Mouse (Mus musculus): Measurements from ENCODE around the gene Sox6. TPM values are rescaled to one million over a fixed set of nuclear protein-coding genes. Genes with fewer than 3 reads are reported as not detected.
"Not testable (repeated sequence)": the region's sequence is repeated elsewhere in the genome, so short reads cannot be mapped to it uniquely, and the experiment has no call there.

The Sox6 gene
- polyA plus RNA-seq (2014; fragmentation: Nextera tagmentation; extraction: Ambion mirVana): 36.8 and 39.1 TPM in 2 replicates

DNA sequence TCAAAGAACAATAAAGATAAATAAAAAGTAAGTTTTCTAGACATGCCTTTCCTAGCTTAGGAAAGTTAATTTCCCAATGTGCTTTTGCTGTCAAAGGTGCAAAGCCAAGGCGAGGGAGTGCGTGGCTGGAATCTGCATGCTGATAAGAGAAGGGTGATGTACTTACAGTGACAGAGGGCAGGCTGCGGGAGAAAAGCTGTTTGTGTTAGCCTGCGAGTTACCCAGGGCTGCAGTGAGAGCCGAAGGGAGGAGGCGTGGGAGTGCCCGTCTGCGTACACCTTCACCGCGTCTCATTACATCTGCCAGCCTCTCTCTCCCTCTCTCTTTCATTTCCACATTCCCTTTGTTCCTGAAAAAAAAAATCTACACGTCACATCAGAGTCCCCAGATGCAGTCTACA is at the start of gene Sox6:
Sox6 (minus strand) TSS at position 286 of the 400 bp plus-strand sequence.
- H3K4me2 ChIP-seq (ENCODE audit: low read length): peak within 1 kb of the TSS; percentile 71
- no peak within 1 kb of the TSS for H3K27ac ChIP-seq (replicated peaks in 1 of 2; ENCODE audit: control insufficient read depth in 1 of 2, insufficient read depth in 1 of 2, low read depth in 2 of 2, low read length in 2 of 2)
- H3K36me3 ChIP-seq (ENCODE audit: control insufficient read depth, insufficient read depth, low read length): no peaks in the 10 kb centered on the region
- peak within 1 kb of the TSS; percentile 51 for H3K9ac ChIP-seq (ENCODE audit: low read length)
- H3K27me3 ChIP-seq (ENCODE audit: control insufficient read depth, insufficient read depth, low read length): peaks cover 15% of the 10 kb centered on the region
- H3K4me3 ChIP-seq (ENCODE audit: control insufficient read depth in 1 of 2, insufficient read depth in 1 of 2, low read depth in 1 of 2, low read length in 2 of 2): peak within 1 kb of the TSS; percentile 45 to 59
- no peak for ATAC-seq (ENCODE audit: insufficient number of reproducible peaks, insufficient read depth, low FRiP score, low read depth)
- 3% methylated on average over 11 of the region's 11 CpGs for WGBS
- peaks cover 2 to 11% of the 10 kb centered on the region in 2 experiments for H3K4me1 ChIP-seq (ENCODE audit: control insufficient read depth in 2 of 2, insufficient read depth in 2 of 2, low read length in 2 of 2)
- H3K9me3 ChIP-seq (ENCODE audit: control insufficient read depth, low read length): no peaks in the 10 kb centered on the region

DNA sequence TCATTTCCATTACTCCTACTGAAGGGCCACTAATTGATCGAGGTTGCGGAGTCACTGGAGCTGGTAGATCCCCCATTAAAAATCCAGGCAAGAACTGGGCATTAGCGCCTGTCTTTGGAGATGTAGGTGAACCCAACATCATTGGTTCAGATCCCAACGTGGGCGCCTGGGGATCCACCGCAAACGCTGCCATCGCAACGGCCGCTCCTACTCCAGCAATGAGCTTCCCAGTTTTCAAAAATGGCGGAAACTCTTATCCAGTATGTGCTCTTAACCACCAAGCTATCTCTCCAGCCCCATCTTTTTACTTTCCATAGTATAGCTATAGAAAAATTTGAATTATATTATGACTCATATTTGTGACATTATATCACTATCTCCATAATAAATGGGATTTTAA is 45.8 kb upstream of the Sox6 start, which contains the start of gene Gm4353:
Gm4353 (minus strand) TSS at position 270 of the 400 bp plus-strand sequence.
- H3K4me1 ChIP-seq (ENCODE audit: control insufficient read depth in 2 of 2, insufficient read depth in 2 of 2, low read length in 2 of 2); H3K27ac ChIP-seq (replicated peaks in 1 of 2; ENCODE audit: control insufficient read depth in 1 of 2, insufficient read depth in 1 of 2, low read depth in 2 of 2, low read length in 2 of 2); ATAC-seq (ENCODE audit: insufficient number of reproducible peaks, insufficient read depth, low FRiP score, low read depth); H3K4me2 ChIP-seq (ENCODE audit: low read length); H3K36me3 ChIP-seq (ENCODE audit: control insufficient read depth, insufficient read depth, low read length); H3K9me3 ChIP-seq (ENCODE audit: control insufficient read depth, low read length); H3K27me3 ChIP-seq (ENCODE audit: control insufficient read depth, insufficient read depth, low read length); H3K4me3 ChIP-seq (ENCODE audit: control insufficient read depth in 1 of 2, insufficient read depth in 1 of 2, low read depth in 1 of 2, low read length in 2 of 2); H3K9ac ChIP-seq (ENCODE audit: low read length): not testable (repeated sequence)
- 94% methylated on average over 11 of the region's 11 CpGs for WGBS

DNA sequence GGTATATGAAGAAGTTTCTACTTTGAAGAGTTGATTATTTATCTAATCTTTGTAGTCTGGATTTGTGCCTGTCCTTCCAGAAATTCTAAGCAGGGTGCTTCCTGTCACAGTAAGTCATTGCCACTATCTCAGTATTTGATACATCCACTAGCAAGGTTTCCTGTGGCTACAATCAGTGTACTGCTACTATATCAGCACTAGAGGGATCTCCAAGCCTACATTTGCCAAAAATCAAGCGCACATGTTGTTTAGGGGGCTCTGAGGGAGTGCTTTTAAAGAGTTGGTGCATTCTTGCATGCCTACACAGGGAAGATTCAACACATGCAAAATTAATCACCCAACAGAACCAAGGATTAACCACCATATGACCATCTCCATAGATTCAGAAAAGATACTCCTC is 22.1 kb upstream of the Sox6 start:
- H3K4me3 ChIP-seq (ENCODE audit: control insufficient read depth in 1 of 2, insufficient read depth in 1 of 2, low read depth in 1 of 2, low read length in 2 of 2): no peak overlapping the region
- H3K27ac ChIP-seq (replicated peaks in 1 of 2; ENCODE audit: control insufficient read depth in 1 of 2, insufficient read depth in 1 of 2, low read depth in 2 of 2, low read length in 2 of 2): no peak overlapping the region
- no peaks in the 10 kb centered on the region for H3K9me3 ChIP-seq (ENCODE audit: control insufficient read depth, low read length)
- no peaks in the 10 kb centered on the region for H3K27me3 ChIP-seq (ENCODE audit: control insufficient read depth, insufficient read depth, low read length)
- no peak for ATAC-seq (ENCODE audit: insufficient number of reproducible peaks, insufficient read depth, low FRiP score, low read depth)
- H3K4me2 ChIP-seq (ENCODE audit: low read length): no peak overlapping the region
- no peak overlapping the region for H3K9ac ChIP-seq (ENCODE audit: low read length)
- H3K4me1 ChIP-seq (ENCODE audit: control insufficient read depth in 2 of 2, insufficient read depth in 2 of 2, low read length in 2 of 2): no peaks in the 10 kb centered on the region
- WGBS: 23% methylated on average over 1 of the region's 1 CpGs
- H3K36me3 ChIP-seq (ENCODE audit: control insufficient read depth, insufficient read depth, low read length): no peaks in the 10 kb centered on the region

DNA sequence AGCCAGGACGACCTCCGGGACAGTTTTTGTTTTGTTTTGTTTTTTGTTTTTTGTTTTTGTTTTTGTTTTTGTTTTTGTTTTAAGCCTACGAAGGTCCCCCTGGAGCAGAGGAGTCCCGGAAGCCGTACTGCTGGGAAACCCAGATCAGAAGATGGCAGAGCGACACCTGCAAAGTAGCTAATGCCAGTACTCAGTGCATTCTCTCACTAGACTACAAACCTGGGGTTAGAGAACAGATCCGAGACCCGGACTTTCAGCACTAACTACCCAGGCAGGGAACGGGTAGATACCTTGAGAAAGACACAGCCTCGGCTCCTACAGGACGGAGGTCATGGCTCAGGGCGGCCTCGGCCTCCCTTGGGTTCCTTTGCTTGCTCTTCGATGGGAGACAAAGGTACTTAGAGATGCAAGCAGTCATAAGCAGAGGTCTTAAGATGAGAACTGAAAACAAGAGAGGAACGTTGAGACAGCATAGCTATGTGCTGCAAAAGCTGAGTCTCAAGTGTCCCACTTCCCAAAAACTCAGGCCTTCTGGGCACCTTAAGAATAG is 1.9 kb upstream of the Sox6 start:
- Histone ChIP-seq H3K4me1 (ENCODE audit: control insufficient read depth in 2 of 2, insufficient read depth in 2 of 2, low read length in 2 of 2) (peaks cover 2 to 11% of the 10 kb centered on the region in 2 experiments), H3K9me3 (ENCODE audit: control insufficient read depth, low read length) (no peaks in the 10 kb centered on the region), H3K36me3 (ENCODE audit: control insufficient read depth, insufficient read depth, low read length) (no peaks in the 10 kb centered on the region), H3K9ac (ENCODE audit: low read length) (no peak overlapping the region), H3K27ac (replicated peaks in 1 of 2; ENCODE audit: control insufficient read depth in 1 of 2, insufficient read depth in 1 of 2, low read depth in 2 of 2, low read length in 2 of 2) (no peak overlapping the region), H3K4me3 (ENCODE audit: control insufficient read depth in 1 of 2, insufficient read depth in 1 of 2, low read depth in 1 of 2, low read length in 2 of 2) (peak overlapping the region in 1 of 2 experiments; percentile 45; a peak in 1 of 4 replicates), H3K4me2 (ENCODE audit: low read length) (peak overlapping the region; percentile 71), H3K27me3 (ENCODE audit: control insufficient read depth, insufficient read depth, low read length) (peaks cover 15% of the 10 kb centered on the region)
- 22% methylated on average over 15 of the region's 15 CpGs for WGBS
- no peak for ATAC-seq (ENCODE audit: insufficient number of reproducible peaks, insufficient read depth, low FRiP score, low read depth)

DNA sequence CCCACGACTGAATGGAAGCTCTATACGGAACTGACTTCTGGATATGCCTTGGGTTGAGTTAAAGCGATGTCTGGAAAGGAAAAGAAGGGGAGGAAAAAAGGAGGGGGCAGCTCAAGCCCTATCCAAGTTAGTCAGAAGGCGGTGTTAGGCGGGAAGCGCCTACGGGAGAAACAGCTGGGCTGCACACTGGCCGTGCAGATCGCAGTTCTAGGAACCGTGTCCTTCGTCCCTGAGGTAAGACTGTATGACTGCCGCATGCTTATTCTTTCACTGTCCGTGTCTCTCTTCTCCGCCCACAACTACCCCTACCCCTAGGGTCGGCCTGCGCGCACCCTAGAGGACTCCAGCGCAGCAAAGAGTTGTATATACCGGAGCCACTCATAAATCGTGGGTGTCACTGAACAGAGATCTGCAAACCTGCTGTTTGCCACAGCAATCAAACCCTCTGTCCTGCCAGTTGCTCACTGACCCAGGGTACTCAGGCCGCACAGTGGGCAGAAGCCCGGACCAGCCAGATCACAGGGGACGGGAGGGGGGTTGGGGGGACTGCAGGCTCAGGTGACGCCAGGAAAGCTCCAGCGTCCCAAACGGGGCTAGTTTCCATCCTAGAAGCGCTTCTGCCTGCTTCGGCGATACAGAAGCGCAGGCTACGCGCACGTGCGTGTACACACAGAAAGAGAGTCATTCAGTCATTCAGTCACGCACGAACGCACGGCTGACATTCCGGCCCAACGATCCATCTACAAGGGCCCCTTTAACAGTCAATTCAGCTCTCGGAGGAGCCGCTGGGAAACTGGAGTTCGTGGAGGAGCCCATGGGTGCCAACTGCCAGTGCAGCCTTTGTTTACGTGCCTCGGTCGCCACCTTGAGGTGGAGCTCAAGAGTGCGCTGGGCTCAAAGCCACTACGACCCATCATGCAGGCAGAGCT is 1.2 kb upstream of the Sox6 start:
- under 1% methylated on average over 48 of the region's 48 CpGs for WGBS
- ATAC-seq (ENCODE audit: insufficient number of reproducible peaks, insufficient read depth, low FRiP score, low read depth): peak; percentile 70; the same call in 1 of the 2 replicates
- H3K4me3 ChIP-seq (ENCODE audit: control insufficient read depth in 1 of 2, insufficient read depth in 1 of 2, low read depth in 1 of 2, low read length in 2 of 2): peak overlapping the region; percentile 45 to 59
- H3K9me3 ChIP-seq (ENCODE audit: control insufficient read depth, low read length): no peaks in the 10 kb centered on the region
- H3K27me3 ChIP-seq (ENCODE audit: control insufficient read depth, insufficient read depth, low read length): peaks cover 15% of the 10 kb centered on the region
- peak overlapping the region; percentile 51 for H3K9ac ChIP-seq (ENCODE audit: low read length)
- no peaks in the 10 kb centered on the region for H3K36me3 ChIP-seq (ENCODE audit: control insufficient read depth, insufficient read depth, low read length)
- H3K4me2 ChIP-seq (ENCODE audit: low read length): peak overlapping the region; percentile 71
- no peak overlapping the region for H3K27ac ChIP-seq (replicated peaks in 1 of 2; ENCODE audit: control insufficient read depth in 1 of 2, insufficient read depth in 1 of 2, low read depth in 2 of 2, low read length in 2 of 2)
- H3K4me1 ChIP-seq (ENCODE audit: control insufficient read depth in 2 of 2, insufficient read depth in 2 of 2, low read length in 2 of 2): peaks cover 2 to 11% of the 10 kb centered on the region in 2 experiments

DNA sequence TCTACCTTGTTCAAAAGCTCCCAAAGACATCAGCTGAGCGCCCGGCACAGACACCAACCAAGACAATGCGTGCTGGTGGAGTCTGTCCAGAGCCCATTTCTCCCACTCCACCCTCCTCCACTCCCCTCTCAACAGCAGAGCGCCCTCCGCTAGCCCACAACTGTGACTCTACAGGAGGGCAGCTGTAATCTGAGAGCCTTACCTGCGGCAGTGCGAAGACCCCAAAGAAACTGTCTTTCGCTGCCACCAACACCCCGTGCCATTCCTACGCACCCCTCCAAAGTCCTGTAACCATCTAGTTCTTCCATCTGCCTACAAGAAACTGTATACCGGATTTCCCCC is 571 bp upstream of the Sox6 start, which contains the start of gene 1110004F10Rik:
1110004F10Rik (plus strand) TSS at position 202 of the 342 bp plus-strand sequence.
- H3K4me2 ChIP-seq (ENCODE audit: low read length): peak within 1 kb of the TSS; percentile 71
- H3K4me3 ChIP-seq (ENCODE audit: control insufficient read depth in 1 of 2, insufficient read depth in 1 of 2, low read depth in 1 of 2, low read length in 2 of 2): peak within 1 kb of the TSS; percentile 45 to 59
- peaks cover 15% of the 10 kb centered on the region for H3K27me3 ChIP-seq (ENCODE audit: control insufficient read depth, insufficient read depth, low read length)
- WGBS: 0% methylated on average over 11 of the region's 11 CpGs
- H3K9ac ChIP-seq (ENCODE audit: low read length): peak within 1 kb of the TSS; percentile 51
- no peaks in the 10 kb centered on the region for H3K9me3 ChIP-seq (ENCODE audit: control insufficient read depth, low read length)
- H3K36me3 ChIP-seq (ENCODE audit: control insufficient read depth, insufficient read depth, low read length): no peaks in the 10 kb centered on the region
- ATAC-seq (ENCODE audit: insufficient number of reproducible peaks, insufficient read depth, low FRiP score, low read depth): no peak
- H3K27ac ChIP-seq (replicated peaks in 1 of 2; ENCODE audit: control insufficient read depth in 1 of 2, insufficient read depth in 1 of 2, low read depth in 2 of 2, low read length in 2 of 2): no peak within 1 kb of the TSS
- H3K4me1 ChIP-seq (ENCODE audit: control insufficient read depth in 2 of 2, insufficient read depth in 2 of 2, low read length in 2 of 2): peaks cover 2 to 11% of the 10 kb centered on the region in 2 experiments

DNA sequence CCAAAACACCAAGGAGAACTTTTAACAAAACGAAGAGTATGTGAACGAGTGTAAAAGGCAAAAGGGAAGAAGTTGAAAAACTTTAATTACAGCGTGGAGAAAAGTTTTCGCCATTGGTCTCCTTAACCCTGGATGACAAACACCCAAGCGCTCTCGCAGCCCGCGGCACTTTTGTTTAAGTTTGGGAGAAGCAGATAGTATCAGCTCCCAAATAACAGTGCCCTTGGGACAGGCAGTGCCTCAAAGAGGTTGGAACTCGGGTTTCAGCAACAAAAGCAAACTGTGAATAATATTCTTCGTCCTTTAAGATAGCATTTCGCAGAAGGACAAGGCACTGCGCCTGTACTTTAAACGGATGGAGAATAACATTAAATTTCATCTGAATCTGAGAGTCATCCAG is 572 bp downstream of the Sox6 start:
- WGBS: 4% methylated on average over 13 of the region's 13 CpGs
- peaks cover 2 to 11% of the 10 kb centered on the region in 2 experiments for H3K4me1 ChIP-seq (ENCODE audit: control insufficient read depth in 2 of 2, insufficient read depth in 2 of 2, low read length in 2 of 2)
- no peaks in the 10 kb centered on the region for H3K9me3 ChIP-seq (ENCODE audit: control insufficient read depth, low read length)
- peaks cover 15% of the 10 kb centered on the region for H3K27me3 ChIP-seq (ENCODE audit: control insufficient read depth, insufficient read depth, low read length)
- H3K36me3 ChIP-seq (ENCODE audit: control insufficient read depth, insufficient read depth, low read length): no peaks in the 10 kb centered on the region
- 0 out of 2 replicates have a peak overlapping the region, but pooled peaks have one; percentile 7 for H3K9ac ChIP-seq (ENCODE audit: low read length)
- H3K27ac ChIP-seq (replicated peaks in 1 of 2; ENCODE audit: control insufficient read depth in 1 of 2, insufficient read depth in 1 of 2, low read depth in 2 of 2, low read length in 2 of 2): no peak overlapping the region
- ATAC-seq (ENCODE audit: insufficient number of reproducible peaks, insufficient read depth, low FRiP score, low read depth): no peak
- peak overlapping the region; percentile 71 for H3K4me2 ChIP-seq (ENCODE audit: low read length)
- peak overlapping the region; percentile 24 to 45; a peak in 3 of 4 replicates for H3K4me3 ChIP-seq (ENCODE audit: control insufficient read depth in 1 of 2, insufficient read depth in 1 of 2, low read depth in 1 of 2, low read length in 2 of 2)
